Mouse (Mus musculus) mouse trophoblast stem cell (cell line): Measurements from ENCODE around the gene Aldh2.

Experiments
- in situ Hi-C, 2 experiments: fragments of 300-500 bp; cut with MseI, MboI; formaldehyde crosslinking; loops; 2 replicates in 1 of 2; 3 replicates in 1 of 2; pipeline ENCODE4 v1.15.1; 2025

Gene Aldh2

GRCm38 (mm10) chr5:121596226-121596625 is 2.6 kb upstream of the Aldh2 start:
- in situ Hi-C loops, result no loop called here

- in situ Hi-C loops, result no loop called here
Observed at GRCm38 (mm10) chr5:121595758-121596157, 2.1 kb upstream of the Aldh2 start.

GRCm38 (mm10) chr5:121594714-121595313 is 1.2 kb upstream of the Aldh2 start:
- in situ Hi-C loops, result loop anchor here in 1 of 2 experiments (5.0 kb wide), 1 partner anchor 38 kb away; no protein-coding TSS in a partner anchor

GRCm38 (mm10) chr5:121592816-121593407 is 712 bp downstream of the Aldh2 start:
- in situ Hi-C loops, result loop anchor here in 1 of 2 experiments (5.0 kb wide), 1 partner anchor 36 kb away; no protein-coding TSS in a partner anchor

GRCm38 (mm10) chr5:121592064-121592815 is 1.4 kb downstream of the Aldh2 start:
- in situ Hi-C loops, result loop anchor here in 1 of 2 experiments (5.0 kb wide), 1 partner anchor 35 kb away; no protein-coding TSS in a partner anchor

GRCm38 (mm10) chr5:121591417-121592063 is 2.1 kb downstream of the Aldh2 start:
- in situ Hi-C loops, result loop anchor here in 1 of 2 experiments (5.0 kb wide), 1 partner anchor 34 kb away; no protein-coding TSS in a partner anchor

- in situ Hi-C loops, result loop anchor here in 1 of 2 experiments (5.0 kb wide), 1 partner anchor 33 kb away; no protein-coding TSS in a partner anchor
Observed at GRCm38 (mm10) chr5:121589928-121590327, 3.7 kb downstream of the Aldh2 start.

GRCm38 (mm10) chr5:121586400-121587039 is 7.1 kb downstream of the Aldh2 start:
- in situ Hi-C loops, result no loop called here

- in situ Hi-C loops, result no loop called here
Observed at GRCm38 (mm10) chr5:121585699-121586098, 7.9 kb downstream of the Aldh2 start.

GRCm38 (mm10) chr5:121585005-121585404 is 8.6 kb downstream of the Aldh2 start:
- in situ Hi-C loops, result no loop called here

- in situ Hi-C loops, result no loop called here
Observed at GRCm38 (mm10) chr5:121583765-121584501, 9.7 kb downstream of the Aldh2 start.

GRCm38 (mm10) chr5:121581945-121582344 is 11.7 kb downstream of the Aldh2 start:
- in situ Hi-C loops, result no loop called here

- in situ Hi-C loops, result no loop called here
Observed at GRCm38 (mm10) chr5:121576927-121577488, 16.6 kb downstream of the Aldh2 start.

- in situ Hi-C loops, result no loop called here
Observed at GRCm38 (mm10) chr5:121575867-121576266, 17.8 kb downstream of the Aldh2 start.

- in situ Hi-C loops, result no loop called here
Observed at GRCm38 (mm10) chr5:121574145-121574544, 19.5 kb downstream of the Aldh2 start.

GRCm38 (mm10) chr5:121570787-121571186 is 22.8 kb downstream of the Aldh2 start:
- in situ Hi-C loops, result no loop called here

GRCm38 (mm10) chr5:121569881-121570420 is 23.7 kb downstream of the Aldh2 start:
- in situ Hi-C loops, result loop anchor here in 1 of 2 experiments (5.0 kb wide), 1 partner anchor 32 kb away; no protein-coding TSS in a partner anchor

- in situ Hi-C loops, result loop anchor here in 1 of 2 experiments (5.0 kb wide), 1 partner anchor 36 kb away; no protein-coding TSS in a partner anchor
Observed at GRCm38 (mm10) chr5:121566035-121566681, 27.5 kb downstream of the Aldh2 start.

- in situ Hi-C loops, result no loop called here
Observed at GRCm38 (mm10) chr5:121564468-121564895, 29.1 kb downstream of the Aldh2 start.
